Mouse (Mus musculus) thymus, postnatal 25 days (tissue): ENCODE results near the gene Mcrs1.
"Not testable (repeated sequence)": the region's sequence is repeated elsewhere in the genome, so short reads cannot be mapped to it uniquely, and the experiment has no call there.

Experiments used
- DNase-seq: peaks from one replicate; pipeline ENCODE4 v3.0.0; 2022

The Mcrs1 gene

GRCm38 (mm10) chr15:99251626-99252380 lies at the start of gene Mcrs1:
Mcrs1 (minus strand) TSS chr15:99251961.
- DNase-seq, result peak; percentile 96

- no peak for DNase-seq
Measured at GRCm38 (mm10) chr15:99296213-99296612, 44.5 kb upstream of the Mcrs1 start.

DNA sequence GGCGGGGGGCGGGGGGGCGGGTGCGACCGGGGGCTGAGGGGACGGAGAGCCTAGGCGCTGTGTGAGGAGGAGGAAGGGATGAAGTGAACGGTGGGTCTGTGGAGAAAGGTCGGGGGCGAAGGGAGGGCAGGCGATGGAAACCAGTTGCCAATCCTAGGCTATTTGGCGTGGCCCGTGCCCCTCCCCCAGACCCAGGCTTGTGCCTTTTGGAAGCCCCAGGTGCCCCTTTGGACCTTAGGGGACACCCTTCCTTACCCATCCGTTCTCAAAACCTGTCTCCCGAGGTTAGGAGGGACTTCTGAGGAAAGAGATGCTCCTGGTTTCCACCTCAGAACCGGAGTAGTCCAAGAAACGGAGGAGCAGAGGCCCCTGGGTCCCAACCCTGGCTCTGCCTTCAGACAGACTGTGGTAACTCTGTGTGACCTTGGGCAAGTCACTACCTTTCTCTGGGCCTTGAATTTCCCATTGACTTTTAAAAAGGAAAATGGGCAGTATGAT lies 43.8 kb upstream of the Mcrs1 start, which contains the start of gene Fam186b:
Fam186b (minus strand) TSS at position 405 of the 498 bp plus-strand sequence.
- peak; percentile 22 for DNase-seq

DNA sequence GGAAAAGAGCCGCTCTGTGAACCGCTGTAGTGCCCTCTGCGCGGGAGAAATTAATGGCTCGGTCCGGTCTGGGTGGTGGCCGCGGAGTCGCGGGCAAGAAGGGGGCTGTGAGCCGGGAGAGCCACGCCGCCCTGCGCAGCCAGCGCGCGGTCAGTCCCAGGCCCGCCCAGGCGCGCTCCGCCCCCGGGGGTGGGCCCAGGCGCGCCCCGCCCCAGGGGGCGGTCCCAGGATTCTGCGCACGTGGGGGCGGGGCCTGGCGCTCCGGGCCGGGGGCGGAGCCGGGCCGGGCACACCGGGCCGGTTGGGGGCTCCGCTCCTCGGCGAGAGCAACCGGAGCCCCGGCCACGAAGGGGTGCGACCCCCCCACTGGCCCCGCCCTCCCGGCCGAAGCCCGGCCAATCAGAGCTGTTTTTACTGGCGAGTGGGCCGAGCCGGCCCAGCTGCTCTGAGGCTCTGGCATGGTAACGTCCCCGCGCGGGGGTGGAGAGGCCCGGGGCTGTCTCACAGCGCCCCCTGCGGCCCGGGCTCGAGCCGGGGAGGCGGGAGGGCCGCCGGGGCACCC lies 43.1 kb upstream of the Mcrs1 start, which contains the start of gene Prpf40b:
Prpf40b (plus strand) TSS at position 275 of the 562 bp plus-strand sequence.
- DNase-seq, result peak; percentile 87

- DNase-seq, result no peak
Measured at GRCm38 (mm10) chr15:99294287-99294686, 42.5 kb upstream of the Mcrs1 start.

- no peak for DNase-seq
Measured at GRCm38 (mm10) chr15:99290586-99290985, 38.8 kb upstream of the Mcrs1 start.

GRCm38 (mm10) chr15:99285189-99285535 lies 33.4 kb upstream of the Mcrs1 start:
- no peak for DNase-seq

DNA sequence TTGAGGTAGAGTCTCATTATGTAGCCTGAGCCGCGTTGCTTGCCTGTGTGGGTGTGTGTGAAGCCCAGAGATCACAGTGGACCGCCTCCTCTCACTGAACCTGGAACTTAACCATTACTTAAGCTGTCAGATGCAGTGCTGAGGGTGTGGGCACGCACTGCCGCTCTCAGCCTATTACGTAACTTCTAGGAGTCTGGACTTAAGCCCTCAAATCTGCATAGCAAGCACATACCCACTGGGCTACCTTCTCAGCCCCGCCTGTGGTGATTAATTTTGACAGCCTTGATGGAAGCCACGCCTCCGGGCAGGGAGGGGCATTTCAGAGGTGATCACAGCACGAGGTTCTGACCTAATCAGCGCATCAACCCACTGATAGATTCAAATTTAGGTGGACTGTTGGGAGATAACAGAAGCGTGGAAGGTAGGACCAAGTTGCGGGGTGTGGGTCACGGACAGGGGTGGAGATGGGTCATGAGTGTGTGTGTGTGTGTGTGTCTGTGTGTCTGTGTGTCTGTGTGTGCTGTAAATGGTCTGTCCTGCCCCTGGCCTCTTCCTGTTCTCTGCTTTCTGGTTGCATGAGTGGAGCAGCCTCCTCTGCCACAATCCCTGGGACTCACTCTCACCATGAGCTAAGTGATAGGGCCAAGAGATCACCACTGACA lies 32.9 kb upstream of the Mcrs1 start:
- no peak for DNase-seq

GRCm38 (mm10) chr15:99283456-99283855 lies 31.7 kb upstream of the Mcrs1 start:
- DNase-seq, result no peak

DNA sequence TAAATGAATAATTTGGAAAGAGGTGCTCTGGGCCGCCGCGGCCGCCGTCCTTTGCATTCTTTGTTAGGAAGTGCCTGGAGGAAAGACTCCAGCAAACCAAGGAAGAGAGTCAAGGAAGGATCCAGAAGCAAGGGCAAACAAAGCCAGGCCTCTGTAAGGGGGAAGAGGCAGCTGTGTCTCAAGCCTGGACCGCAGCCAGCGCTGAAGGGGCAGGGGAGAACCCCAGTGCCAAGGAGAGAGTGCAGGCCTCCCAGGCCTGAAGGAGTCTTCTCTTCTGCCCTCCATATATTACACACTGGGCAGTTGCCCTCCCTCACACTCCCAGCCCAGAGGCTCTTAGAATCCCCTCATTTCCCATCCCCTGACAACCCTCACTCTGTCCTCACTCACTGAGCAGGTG lies 26.5 kb upstream of the Mcrs1 start:
- no peak for DNase-seq

DNA sequence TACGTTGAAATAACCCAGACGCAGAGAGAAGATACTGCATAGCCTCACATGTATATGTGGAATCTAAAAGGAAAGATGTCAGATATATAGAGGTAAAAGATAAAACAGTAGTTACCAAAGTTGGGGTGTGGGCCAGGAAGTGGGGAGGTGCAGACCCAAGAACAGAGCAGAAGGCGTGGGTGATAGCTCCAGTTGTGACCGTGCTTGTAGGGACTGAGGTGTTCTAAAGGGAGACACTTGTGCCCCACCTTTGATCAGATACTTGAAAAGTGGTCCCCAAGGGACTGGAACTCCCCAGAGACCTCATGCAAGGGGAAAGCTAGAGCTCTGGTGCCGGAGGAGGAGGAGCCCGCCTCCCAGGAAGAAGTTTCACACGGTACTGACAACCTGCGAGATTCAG lies 24.3 kb upstream of the Mcrs1 start:
- DNase-seq, result peak; percentile 37

DNA sequence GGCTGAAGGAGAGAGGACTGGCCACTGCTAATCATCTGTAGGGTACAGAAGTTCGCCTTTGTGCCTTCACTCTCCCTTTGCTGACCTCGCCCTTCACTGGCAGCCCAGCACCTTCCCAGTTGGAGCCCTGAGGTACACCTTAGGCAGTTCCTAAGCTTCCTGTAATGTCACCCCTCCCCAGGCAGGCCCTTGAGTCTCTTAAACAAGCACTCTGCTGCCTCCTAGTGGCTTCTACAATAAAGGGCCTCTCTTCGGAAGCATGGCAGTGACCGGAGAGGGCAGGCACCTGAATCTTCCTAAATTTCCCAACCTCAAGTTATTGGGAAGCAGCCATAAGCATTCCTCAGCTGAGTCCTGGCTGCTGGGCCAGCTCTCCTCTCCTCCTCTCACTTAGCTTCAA lies 13.9 kb upstream of the Mcrs1 start:
- peak; percentile 79 for DNase-seq

GRCm38 (mm10) chr15:99264363-99264762 lies 12.6 kb upstream of the Mcrs1 start:
- DNase-seq, result no peak

DNA sequence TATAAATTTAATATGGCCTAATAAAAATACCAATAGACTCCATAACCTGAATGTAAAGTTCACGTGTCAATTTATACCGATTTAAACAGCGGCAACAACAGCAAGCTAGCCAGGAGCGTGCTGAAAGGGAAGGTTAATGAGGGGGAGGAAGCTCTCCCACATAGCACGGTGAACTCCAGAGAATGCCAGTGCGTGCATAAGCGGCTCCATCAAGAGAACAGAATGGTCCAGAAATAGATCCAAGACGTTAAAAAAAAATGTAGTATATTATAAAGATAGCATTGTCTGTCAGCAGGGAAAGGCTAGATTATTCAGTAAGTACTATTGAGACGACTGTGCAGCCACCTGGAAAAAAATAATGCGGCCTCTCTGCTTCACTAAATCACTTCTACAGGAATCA lies 10.9 kb upstream of the Mcrs1 start:
- no peak for DNase-seq

DNA sequence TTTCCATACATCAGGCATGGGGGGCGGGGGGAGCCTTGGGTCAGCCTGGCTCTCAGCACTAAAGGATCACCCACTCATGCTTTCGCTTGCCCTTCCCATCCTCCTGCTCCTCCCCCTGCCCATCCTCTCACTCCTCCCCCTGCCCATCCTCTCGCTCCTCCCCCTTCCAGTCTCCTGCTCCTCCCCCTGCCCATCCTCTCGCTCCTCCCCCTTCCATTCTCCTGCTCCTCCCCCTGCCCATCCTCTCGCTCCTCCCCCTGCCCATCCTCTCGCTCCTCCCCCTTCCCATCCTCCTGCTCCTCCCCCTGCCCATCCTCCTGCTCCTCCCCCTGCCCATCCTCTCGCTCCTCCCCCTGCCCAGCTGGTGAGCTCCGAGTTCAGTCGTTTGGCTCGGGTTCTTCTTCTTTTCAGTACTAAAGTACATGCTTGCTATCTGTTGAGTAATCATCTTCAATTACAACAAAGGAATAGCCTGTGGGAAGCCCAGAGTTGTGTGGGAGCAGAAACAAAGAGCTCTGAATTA lies 8.0 kb upstream of the Mcrs1 start:
- peak; percentile 61 for DNase-seq

DNA sequence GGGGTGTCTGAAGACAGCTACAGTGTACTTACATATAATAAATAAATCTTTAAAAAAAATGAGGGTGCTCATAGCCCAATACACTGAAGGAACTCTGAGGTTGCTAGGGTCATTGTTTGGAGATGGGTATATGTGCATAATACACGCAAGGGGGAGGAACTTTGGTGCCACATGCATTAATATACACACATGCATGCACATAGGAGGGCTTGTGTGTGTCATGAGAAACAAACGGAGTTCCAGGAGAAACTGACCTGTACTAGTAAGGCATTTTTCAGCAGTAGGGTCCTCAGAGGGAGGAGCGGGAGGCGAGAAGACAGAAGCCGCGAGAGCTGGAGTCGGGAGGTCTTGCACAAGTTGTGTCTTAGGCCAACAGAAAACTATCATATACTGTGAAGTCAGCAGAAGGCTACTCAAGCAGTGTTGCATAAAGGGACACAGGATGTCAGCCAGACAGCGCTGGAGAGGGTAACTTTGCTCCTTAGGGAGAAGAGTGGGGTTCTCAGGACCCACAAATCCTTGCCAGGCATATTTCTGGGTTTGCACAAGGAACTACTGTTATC lies 7.5 kb upstream of the Mcrs1 start:
- no peak for DNase-seq

DNA sequence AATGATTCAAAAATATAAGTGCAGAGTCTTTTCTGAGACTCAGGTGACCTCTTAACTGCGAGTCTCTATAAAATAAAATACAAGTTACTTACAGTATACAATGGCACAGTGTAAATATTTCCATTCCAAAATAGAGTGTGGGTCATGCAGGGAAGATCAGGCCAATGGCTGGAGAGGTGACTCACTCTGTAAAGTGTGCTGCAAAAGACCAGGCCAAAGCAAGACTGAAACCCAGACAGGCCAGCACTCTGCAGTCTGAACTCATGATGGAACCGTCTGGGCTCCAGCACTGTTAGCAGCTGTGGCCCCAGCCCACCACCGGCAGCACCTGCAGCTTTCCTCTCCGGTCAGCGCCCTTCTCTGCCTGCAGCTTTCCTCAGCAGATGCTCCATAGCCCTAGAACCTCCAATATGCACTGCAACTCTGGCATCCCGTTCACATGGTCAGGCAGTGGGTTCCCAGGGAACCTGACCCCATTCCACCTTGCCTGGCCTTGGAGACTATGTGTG lies 3.5 kb upstream of the Mcrs1 start:
- DNase-seq, result no peak

GRCm38 (mm10) chr15:99254477-99255005 lies 2.8 kb upstream of the Mcrs1 start:
- DNase-seq, result no peak

GRCm38 (mm10) chr15:99253772-99254171 lies 2.0 kb upstream of the Mcrs1 start:
- no peak for DNase-seq

DNA sequence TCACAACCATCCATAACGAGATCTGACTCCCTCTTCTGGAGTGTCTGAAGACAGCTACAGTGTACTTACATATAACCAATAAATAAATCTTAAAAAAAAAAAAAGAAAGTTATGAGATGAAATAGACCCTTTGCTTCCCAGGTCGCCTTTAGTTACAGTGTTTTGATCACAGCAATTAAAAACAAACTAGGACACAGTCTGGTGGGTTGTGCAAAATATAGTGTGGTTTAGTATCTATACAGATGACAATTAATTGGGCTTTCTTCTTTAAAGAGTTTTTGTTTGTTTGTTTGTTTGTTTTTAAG lies 1.4 kb upstream of the Mcrs1 start:
- DNase-seq, result not testable (repeated sequence)

- no peak for DNase-seq
Measured at GRCm38 (mm10) chr15:99252381-99253174, 817 bp upstream of the Mcrs1 start.

DNA sequence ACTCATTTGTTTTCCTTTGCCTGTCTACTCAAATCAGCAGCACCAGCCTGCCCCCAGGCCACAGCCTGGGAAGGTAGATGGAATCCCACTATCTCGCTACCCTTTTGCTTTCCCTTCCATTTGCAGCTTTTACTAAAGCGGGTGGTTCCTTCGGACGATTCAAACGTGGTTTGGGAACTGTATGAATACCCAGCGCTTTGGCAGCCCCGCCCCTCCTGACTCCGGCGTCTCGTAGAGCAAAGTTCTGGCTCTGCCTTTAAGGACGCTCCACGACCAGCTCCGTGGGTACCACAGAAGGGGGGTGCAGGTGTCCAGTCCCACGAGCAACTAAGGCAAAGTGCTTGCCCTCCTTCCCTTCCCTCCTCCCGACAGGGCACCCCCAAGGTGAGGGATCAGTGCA lies 650 bp downstream of the Mcrs1 start:
- DNase-seq, result not testable (repeated sequence)
